10 mouse cellular contexts compared by ENCODE assay signal in the genomic region with DNA sequence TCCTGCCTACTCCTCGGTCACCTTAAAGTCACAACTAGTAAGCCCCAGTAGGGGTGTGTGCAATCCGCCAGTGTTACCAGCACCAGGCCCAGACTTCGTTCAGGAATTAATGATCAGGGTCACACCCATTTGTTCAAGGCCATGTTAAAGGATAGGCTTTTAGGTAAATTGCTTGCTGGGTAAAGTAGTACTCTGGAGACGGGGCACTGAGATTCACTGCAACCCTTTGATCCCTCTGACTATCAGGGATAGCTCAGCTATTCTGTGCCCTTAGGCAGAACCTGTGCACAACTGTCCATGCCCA. TPM values are rescaled to one million over a fixed set of nuclear protein-coding genes. Genes with fewer than 3 reads are reported as not detected.
A peak's percentile ranks its signal among the peaks of the same experiment; 100 is the strongest.
DNase-seq lines count a peak whose midpoint lies in the region; ATAC-seq lines count a peak whose summit lies in the region.
"Had no signal": no experiment of that assay in that cellular context is flagged by ENCODE, and none has a peak within 500 bp of the region (broad histone marks: within the 10 kb centered on the region; RNA-seq: fewer than 3 reads in every experiment).

No protein-coding gene starts in this region.

- ATAC-seq in heart, embryonic 13.5 days (ENCODE audit: extremely low read depth, insufficient number of reproducible peaks, low FRiP score, low TSS enrichment): no peak
- no peak for ATAC-seq in midbrain, embryonic 14.5 days (ENCODE audit: low FRiP score, low TSS enrichment)
- ATAC-seq in intestine, embryonic 14.5 days (replicated peaks; ENCODE audit: low FRiP score, low TSS enrichment, low read depth): no peak
- no peak for ATAC-seq in stomach, embryonic 15.5 days (ENCODE audit: insufficient read depth, low FRiP score, low read depth)
- no peak for ATAC-seq in megakaryocyte-erythroid progenitor cell, adult 5-6 weeks (replicated peaks; ENCODE audit: low FRiP score, low TSS enrichment, poor library complexity, severe bottlenecking)

- 62% methylated on average over 4 of the region's 4 CpGs for WGBS in heart, embryonic 13.5 days
- WGBS in midbrain, embryonic 10.5 days: 54% methylated on average over 4 of the region's 4 CpGs
- 62% methylated on average over 4 of the region's 4 CpGs for WGBS in midbrain, embryonic 14.5 days
- 40% methylated on average over 4 of the region's 4 CpGs for WGBS in intestine, embryonic 14.5 days
- 46% methylated on average over 4 of the region's 4 CpGs for WGBS in stomach, embryonic 15.5 days

- H3K9ac ChIP-seq in heart, embryonic 13.5 days: peak overlapping the region; percentile 70; the same call in 1 of the 2 replicates
- no peak overlapping the region for H3K9ac ChIP-seq in midbrain, embryonic 14.5 days (replicated peaks; ENCODE audit: low read length)
- H3K9ac ChIP-seq in intestine, embryonic 14.5 days (ENCODE audit: low read length): no peak overlapping the region
- no peak overlapping the region for H3K9ac ChIP-seq in stomach, embryonic 15.5 days

- peak overlapping the region; percentile 97 for H3K27ac ChIP-seq in heart, embryonic 13.5 days (replicated peaks)
- H3K27ac ChIP-seq in midbrain, embryonic 10.5 days (replicated peaks): peak overlapping the region; percentile 83
- H3K27ac ChIP-seq in midbrain, embryonic 14.5 days (replicated peaks; ENCODE audit: low read depth, low read length): no peak overlapping the region
- peak overlapping the region; percentile 97 for H3K27ac ChIP-seq in intestine, embryonic 14.5 days (ENCODE audit: low read depth)
- peak overlapping the region; percentile 96 for H3K27ac ChIP-seq in stomach, embryonic 15.5 days

- no peaks in the 10 kb centered on the region for H3K9me3 ChIP-seq in heart, embryonic 13.5 days
- H3K9me3 ChIP-seq in midbrain, embryonic 10.5 days (replicated peaks): no peaks in the 10 kb centered on the region
- no peaks in the 10 kb centered on the region for H3K9me3 ChIP-seq in midbrain, embryonic 14.5 days (ENCODE audit: control insufficient read depth, low read length)
- H3K9me3 ChIP-seq in intestine, embryonic 14.5 days (ENCODE audit: control insufficient read depth, low read length): no peaks in the 10 kb centered on the region
- H3K9me3 ChIP-seq in stomach, embryonic 15.5 days: no peaks in the 10 kb centered on the region

- H3K4me2 ChIP-seq in heart, embryonic 13.5 days: no peak overlapping the region
- no peak overlapping the region for H3K4me2 ChIP-seq in midbrain, embryonic 14.5 days (ENCODE audit: low read length)
- H3K4me2 ChIP-seq in intestine, embryonic 14.5 days (ENCODE audit: low read length): no peak overlapping the region
- H3K4me2 ChIP-seq in stomach, embryonic 15.5 days: no peak overlapping the region

- no peak for DNase-seq in heart, adult 11 months
- DNase-seq in midbrain, embryonic 10.5 days (ENCODE audit: low spot score): no peak
- DNase-seq in midbrain, embryonic 14.5 days: no peak
- no peak for DNase-seq in intestine, embryonic 14.5 days (ENCODE audit: low spot score)
- DNase-seq in adipocyte (ENCODE audit: low spot score): no peak
- DNase-seq: cerebellum, adult 18-20 months; kidney, postnatal 36 days had no signal

- no peak overlapping the region for H3K4me3 ChIP-seq in heart, embryonic 13.5 days
- H3K4me3 ChIP-seq in midbrain, embryonic 10.5 days: no peak overlapping the region
- H3K4me3 ChIP-seq in midbrain, embryonic 14.5 days (replicated peaks; ENCODE audit: low read depth, low read length): no peak overlapping the region
- no peak overlapping the region for H3K4me3 ChIP-seq in intestine, embryonic 14.5 days (ENCODE audit: low read depth, low read length)
- H3K4me3 ChIP-seq in stomach, embryonic 15.5 days (replicated peaks): no peak overlapping the region

- peaks cover 88% of the 10 kb centered on the region for H3K4me1 ChIP-seq in heart, embryonic 13.5 days
- peaks cover 64% of the 10 kb centered on the region for H3K4me1 ChIP-seq in midbrain, embryonic 10.5 days
- peaks cover 13% of the 10 kb centered on the region for H3K4me1 ChIP-seq in midbrain, embryonic 14.5 days (ENCODE audit: control insufficient read depth, insufficient read depth, low read length)
- peaks cover 51% of the 10 kb centered on the region for H3K4me1 ChIP-seq in intestine, embryonic 14.5 days (replicated peaks; ENCODE audit: control insufficient read depth, insufficient read depth, low read length)
- H3K4me1 ChIP-seq in stomach, embryonic 15.5 days: peaks cover 28% of the 10 kb centered on the region

- H3K36me3 ChIP-seq in heart, embryonic 13.5 days: no peaks in the 10 kb centered on the region
- no peaks in the 10 kb centered on the region for H3K36me3 ChIP-seq in midbrain, embryonic 10.5 days
- H3K36me3 ChIP-seq in midbrain, embryonic 14.5 days (ENCODE audit: control insufficient read depth, insufficient read depth, low read length): no peaks in the 10 kb centered on the region
- H3K36me3 ChIP-seq in intestine, embryonic 14.5 days (ENCODE audit: control insufficient read depth, insufficient read depth, low read length): no peaks in the 10 kb centered on the region
- no peaks in the 10 kb centered on the region for H3K36me3 ChIP-seq in stomach, embryonic 15.5 days

- no peaks in the 10 kb centered on the region for H3K27me3 ChIP-seq in heart, embryonic 13.5 days (replicated peaks)
- H3K27me3 ChIP-seq in midbrain, embryonic 10.5 days (ENCODE audit: low read depth, poor library complexity, severe bottlenecking): peaks cover 11% of the 10 kb centered on the region
- no peaks in the 10 kb centered on the region for H3K27me3 ChIP-seq in midbrain, embryonic 14.5 days (ENCODE audit: control insufficient read depth, insufficient read depth, low read length)
- no peaks in the 10 kb centered on the region for H3K27me3 ChIP-seq in intestine, embryonic 14.5 days (replicated peaks; ENCODE audit: control insufficient read depth, insufficient read depth, low read length)
- no peaks in the 10 kb centered on the region for H3K27me3 ChIP-seq in stomach, embryonic 15.5 days (replicated peaks)

RNA-seq across cellular contexts. Expression of a gene that starts 18.3 kb away (rescaled TPM):
- 64.6 and 78.2 TPM in 2 replicates for polyA plus RNA-seq in heart, embryonic 13.5 days (2015; fragmentation: Nextera tagmentation; extraction: Ambion mirVana)
- polyA plus RNA-seq in midbrain, embryonic 10.5 days (2016; fragmentation: Nextera tagmentation; extraction: Ambion mirVana): 13.6 and 15.8 TPM in 2 replicates
- 24.0 and 25.3 TPM in 2 replicates for polyA plus RNA-seq in midbrain, embryonic 14.5 days (2014; fragmentation: Nextera tagmentation; extraction: Ambion mirVana)
- 34.8 and 37.3 TPM in 2 replicates for polyA plus RNA-seq in intestine, embryonic 14.5 days (2014; fragmentation: Nextera tagmentation; extraction: Ambion mirVana)
- polyA plus RNA-seq in stomach, embryonic 15.5 days (2015; fragmentation: Nextera tagmentation; extraction: Ambion mirVana): 48.5 and 57.0 TPM in 2 replicates
- total RNA-seq in megakaryocyte-erythroid progenitor cell, adult 5-6 weeks (2014; fragmentation: Nextera tagmentation): 3.9 TPM in 1 of 2 replicates, not detected in the other
- total RNA-seq in megakaryocyte-erythroid progenitor cell, adult 5-6 weeks (2017): not detected in 2 replicates
